22 mouse cellular contexts compared by ENCODE assay signal in the genomic region with DNA sequence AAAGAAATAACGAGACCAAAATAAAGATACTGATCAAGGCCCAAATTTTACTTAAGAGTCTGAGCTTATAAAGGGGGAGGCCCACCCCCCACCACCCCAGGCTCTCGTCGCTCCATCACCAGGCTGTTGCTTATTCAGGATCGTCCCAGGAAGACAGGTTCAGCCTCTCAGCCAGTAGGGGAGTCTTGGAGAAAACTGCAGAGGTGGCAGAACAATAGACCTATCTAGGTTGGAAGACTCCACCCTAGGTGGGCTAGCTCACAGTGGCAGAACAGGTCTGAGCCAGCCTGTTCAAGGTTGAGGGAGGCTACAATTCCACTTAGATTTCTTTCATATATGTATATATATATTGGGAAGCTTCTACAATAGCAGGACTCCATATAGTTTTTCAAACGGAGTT. TPM values are rescaled to one million over a fixed set of nuclear protein-coding genes. Genes with fewer than 3 reads are reported as not detected.
"Had no signal": no experiment of that assay in that cellular context is flagged by ENCODE, and none has a peak within 500 bp of the region (broad histone marks: within the 10 kb centered on the region; RNA-seq: fewer than 3 reads in every experiment).

No protein-coding gene starts in this region.

- H3K4me1 ChIP-seq: liver, embryonic 15.5 days; lung, embryonic 15.5 days; megakaryocyte, embryonic 14.5 days; midbrain, embryonic 13.5 days; midbrain, embryonic 15.5 days; neural tube, embryonic 13.5 days; neural tube, embryonic 15.5 days had no signal

- DNase-seq: liver, postnatal 0 days; lung, adult 2 months; lung, postnatal 14 days; lung, postnatal 36 days; retina, postnatal 1 day; right cerebral cortex, adult 18-20 months; right cerebral cortex, postnatal 25 days; right cerebral cortex, postnatal 4 days; spleen, adult 18-20 months; thymus, adult 18-20 months; thymus, postnatal 14 days; thymus, postnatal 36 days had no signal

- H3K4me2 ChIP-seq: liver, embryonic 15.5 days; lung, embryonic 15.5 days; midbrain, embryonic 13.5 days; midbrain, embryonic 15.5 days; neural tube, embryonic 13.5 days; neural tube, embryonic 15.5 days had no signal

- H3K27me3 ChIP-seq: liver, embryonic 15.5 days; lung, embryonic 15.5 days; midbrain, embryonic 13.5 days; midbrain, embryonic 15.5 days; neural tube, embryonic 13.5 days; neural tube, embryonic 15.5 days had no signal

- H3K36me3 ChIP-seq: liver, embryonic 15.5 days; lung, embryonic 15.5 days; midbrain, embryonic 13.5 days; midbrain, embryonic 15.5 days; neural tube, embryonic 13.5 days; neural tube, embryonic 15.5 days had no signal

- ATAC-seq: liver, postnatal 0 days; lung, postnatal 0 days; midbrain, embryonic 13.5 days; midbrain, embryonic 15.5 days had no signal

- H3K9me3 ChIP-seq: liver, embryonic 15.5 days; lung, embryonic 15.5 days; midbrain, embryonic 15.5 days; neural tube, embryonic 15.5 days had no signal

- H3K4me3 ChIP-seq: liver, embryonic 15.5 days; lung, embryonic 15.5 days; megakaryocyte, embryonic 14.5 days; midbrain, embryonic 13.5 days; midbrain, embryonic 15.5 days; neural tube, embryonic 13.5 days; neural tube, embryonic 15.5 days had no signal

- H3K27ac ChIP-seq: liver, embryonic 15.5 days; lung, embryonic 15.5 days; macrophage; midbrain, embryonic 13.5 days; midbrain, embryonic 15.5 days; neural tube, embryonic 13.5 days; neural tube, embryonic 15.5 days had no signal

- H3K9ac ChIP-seq: liver, embryonic 15.5 days; liver, postnatal 0 days; lung, embryonic 15.5 days; midbrain, embryonic 13.5 days; midbrain, embryonic 15.5 days; neural tube, embryonic 13.5 days; neural tube, embryonic 15.5 days had no signal

RNA-seq across cellular contexts. Expression of a gene that starts 18.1 kb away (rescaled TPM):
- total RNA-seq: megakaryocyte progenitor cell, adult 5-6 weeks had no signal
- polyA plus RNA-seq: macrophage; midbrain, embryonic 13.5 days had no signal
